Mouse (Mus musculus) MEL (cell line): ENCODE measurements around the gene Il17rc. TPM values are rescaled to one million over a fixed set of nuclear protein-coding genes. Genes with fewer than 3 reads are reported as not detected.
A peak's percentile ranks its signal among the peaks of the same experiment; 100 is the strongest.

Source experiments
- DNase-seq: peaks from one replicate; pipeline ENCODE4 v3.0.0; 2011; ENCODE audit warnings: low read depth, low spot score
- H3K27ac ChIP-seq: 2 replicates; pipeline ENCODE4 v1.5.1; 2012; ENCODE audit warnings: low read depth, mild to moderate bottlenecking, control low read depth, low read length, moderate library complexity; ENCODE audit not compliant: control insufficient read depth
- H3K27me3 ChIP-seq, 2 experiments: fragments of 150-350 bp in 1 of 2; sonication (generic) in 1 of 2; 2 replicates each; pipeline ENCODE4 v1.6.1; 2012; ENCODE audit warnings: low read length in 2 of 2, mild to moderate bottlenecking in 2 of 2, improper control_type of control experiment in 1 of 2, moderate library complexity in 1 of 2; ENCODE audit not compliant: insufficient read depth in 2 of 2, control insufficient read depth in 1 of 2
- H3K36me3 ChIP-seq, 2 experiments: 2 replicates each; pipeline ENCODE4 v1.6.1; 2012 to 2014; ENCODE audit warnings: low read length in 2 of 2, improper control_type of control experiment in 1 of 2, inconsistent platforms in 1 of 2, mild to moderate bottlenecking in 1 of 2; ENCODE audit not compliant: insufficient read depth in 2 of 2, control insufficient read depth in 1 of 2
- H3K4me1 ChIP-seq, 2 experiments: fragments of 150-350 bp in 1 of 2; sonication (generic) in 1 of 2; 2 replicates each; pipeline ENCODE4 v1.6.1; 2012; ENCODE audit warnings: low read length in 2 of 2, improper control_type of control experiment in 1 of 2, mild to moderate bottlenecking in 1 of 2; ENCODE audit not compliant: insufficient read depth in 2 of 2, control insufficient read depth in 1 of 2
- H3K4me3 ChIP-seq, 2 experiments: fragments of 150-350 bp in 1 of 2; sonication (generic) in 1 of 2; 2 replicates each; pipeline ENCODE4 v1.5.1; 2012; ENCODE audit warnings: low read depth in 2 of 2, low read length in 2 of 2, mild to moderate bottlenecking in 2 of 2, moderate library complexity in 2 of 2, control low read depth in 1 of 2, improper control_type of control experiment in 1 of 2; ENCODE audit not compliant: control insufficient read depth in 1 of 2, insufficient read depth in 1 of 2
- H3K79me2 ChIP-seq: 2 replicates; pipeline ENCODE4 v1.6.1; 2012; ENCODE audit warnings: mild to moderate bottlenecking, low read length, moderate library complexity; ENCODE audit not compliant: control insufficient read depth, poor library complexity, insufficient read depth
- H3K9ac ChIP-seq: 2 replicates; pipeline ENCODE4 v1.6.1; 2012; ENCODE audit warnings: low read depth, mild to moderate bottlenecking, control low read depth, low read length, moderate library complexity; ENCODE audit not compliant: control insufficient read depth, poor library complexity, severe bottlenecking
- H3K9me3 ChIP-seq: fragments of 150-350 bp; sonication (generic); replicated peaks from 2 replicates; pipeline ENCODE4 v1.6.1; 2012; ENCODE audit warnings: mild to moderate bottlenecking, low read length, improper control_type of control experiment, moderate library complexity; ENCODE audit not compliant: insufficient read depth
- BHLHE40 ChIP-seq: IDR thresholded peaks from 2 replicates; pipeline ENCODE4 v1.6.1; 2012; ENCODE audit warnings: low read depth, mild to moderate bottlenecking, inconsistent platforms, low read length, improper control_type of control experiment, borderline replicate concordance
- CHD2 ChIP-seq: IDR thresholded peaks from 2 replicates; pipeline ENCODE4 v1.6.1; 2011; ENCODE audit warnings: low read length, improper control_type of control experiment
- CTCF ChIP-seq, 3 experiments: IDR thresholded peaks in 2 of 3; conservative IDR thresholded peaks in 1 of 3; 2 replicates each; pipeline ENCODE4 v1.5.1; 2011 to 2012; ENCODE audit warnings: low read length in 3 of 3, low read depth in 2 of 3, mild to moderate bottlenecking in 2 of 3, improper control_type of control experiment in 1 of 3, inconsistent platforms in 1 of 3, mixed read lengths in 1 of 3, moderate library complexity in 1 of 3; ENCODE audit not compliant: control insufficient read depth in 1 of 3, insufficient read depth in 1 of 3, poor library complexity in 1 of 3, severe bottlenecking in 1 of 3
- ELF1 ChIP-seq: IDR thresholded peaks from 2 replicates; pipeline ENCODE4 v1.6.1; 2014; ENCODE audit warnings: low read depth, mild to moderate bottlenecking, inconsistent platforms, low read length, improper control_type of control experiment, moderate library complexity
- EP300 ChIP-seq, 2 experiments: IDR thresholded peaks; 2 replicates each; pipeline ENCODE4 v1.6.1; 2011; ENCODE audit warnings: improper control_type of control experiment in 2 of 2, low read length in 2 of 2, low read depth in 1 of 2, mild to moderate bottlenecking in 1 of 2
- ETS1 ChIP-seq: IDR thresholded peaks from 2 replicates; pipeline ENCODE4 v1.6.1; 2012; ENCODE audit warnings: low read depth, mild to moderate bottlenecking, inconsistent platforms, low read length, improper control_type of control experiment, moderate library complexity
- GABPA ChIP-seq: IDR thresholded peaks from 2 replicates; pipeline ENCODE4 v1.6.1; 2012; ENCODE audit warnings: low read depth, mild to moderate bottlenecking, inconsistent platforms, low read length, improper control_type of control experiment, moderate library complexity
- GATA1 ChIP-seq: IDR thresholded peaks from 2 replicates; pipeline ENCODE4 v1.6.1; 2011; ENCODE audit warnings: low read depth, low read length, improper control_type of control experiment
- HCFC1 ChIP-seq: IDR thresholded peaks from 2 replicates; pipeline ENCODE4 v1.6.1; 2012; ENCODE audit warnings: low read depth, mild to moderate bottlenecking, inconsistent platforms, low read length, improper control_type of control experiment, moderate library complexity
- JUND ChIP-seq: IDR thresholded peaks from 2 replicates; pipeline ENCODE4 v1.6.1; 2011; ENCODE audit warnings: low read depth, mild to moderate bottlenecking, improper control_type of control experiment, low read length
- KAT2A ChIP-seq: conservative IDR thresholded peaks from 2 replicates; pipeline ENCODE4 v1.6.1; 2012; ENCODE audit warnings: low read depth, low read length, improper control_type of control experiment, inconsistent platforms
- MXI1 ChIP-seq: IDR thresholded peaks from 2 replicates; pipeline ENCODE4 v1.6.1; 2011; ENCODE audit warnings: mild to moderate bottlenecking, low read depth, low read length, improper control_type of control experiment
- MYB ChIP-seq: IDR thresholded peaks from 2 replicates; pipeline ENCODE4 v1.6.1; 2011; ENCODE audit warnings: mild to moderate bottlenecking, low read depth, low read length, improper control_type of control experiment
- NELFE ChIP-seq: IDR thresholded peaks from 2 replicates; pipeline ENCODE4 v1.6.1; 2011; ENCODE audit warnings: low read depth, low read length, improper control_type of control experiment
- NRF1 ChIP-seq: IDR thresholded peaks from 2 replicates; pipeline ENCODE4 v1.6.1; 2014; ENCODE audit warnings: low read depth, mild to moderate bottlenecking, inconsistent platforms, low read length, improper control_type of control experiment, moderate library complexity; ENCODE audit not compliant: poor library complexity, insufficient read depth, severe bottlenecking
- POLR2A ChIP-seq, 2 experiments: IDR thresholded peaks; 2 replicates each; pipeline ENCODE4 v1.6.1; 2011 to 2012; ENCODE audit warnings: low read length in 2 of 2, mild to moderate bottlenecking in 2 of 2, control low read depth in 1 of 2, improper control_type of control experiment in 1 of 2, low read depth in 1 of 2, moderate library complexity in 1 of 2; ENCODE audit not compliant: control insufficient read depth in 1 of 2, insufficient read depth in 1 of 2, poor library complexity in 1 of 2
- POLR2AphosphoS2 ChIP-seq: IDR thresholded peaks from 2 replicates; pipeline ENCODE4 v1.6.1; 2011; ENCODE audit warnings: low read length, improper control_type of control experiment
- POLR2AphosphoS5 ChIP-seq: IDR thresholded peaks from 2 replicates; pipeline ENCODE4 v1.6.1; 2012; ENCODE audit warnings: low read depth, borderline replicate concordance, mild to moderate bottlenecking, inconsistent platforms, low read length, moderate library complexity, mixed read lengths
- RAD21 ChIP-seq: IDR thresholded peaks from 2 replicates; pipeline ENCODE4 v1.6.1; 2011; ENCODE audit warnings: mild to moderate bottlenecking, low read depth, low read length, improper control_type of control experiment
- RCOR1 ChIP-seq: IDR thresholded peaks from 2 replicates; pipeline ENCODE4 v1.6.1; 2012; ENCODE audit warnings: low read depth, mild to moderate bottlenecking, inconsistent platforms, low read length, improper control_type of control experiment
- SIN3A ChIP-seq: IDR thresholded peaks from 2 replicates; pipeline ENCODE4 v1.6.1; 2012; ENCODE audit warnings: low read length, improper control_type of control experiment, inconsistent platforms
- SMC3 ChIP-seq: IDR thresholded peaks from 2 replicates; pipeline ENCODE4 v1.6.1; 2011; ENCODE audit warnings: low read depth, low read length, improper control_type of control experiment
- TAL1 ChIP-seq: IDR thresholded peaks from 2 replicates; pipeline ENCODE4 v1.6.1; 2012; ENCODE audit warnings: mild to moderate bottlenecking, inconsistent platforms, low read length, moderate library complexity, mixed read lengths
- TBP ChIP-seq: IDR thresholded peaks from 2 replicates; pipeline ENCODE4 v1.8.0; 2011; ENCODE audit warnings: low read depth, low read length, improper control_type of control experiment
- TCF12 ChIP-seq: IDR thresholded peaks from 2 replicates; pipeline ENCODE4 v1.6.1; 2014; ENCODE audit warnings: low read depth, mild to moderate bottlenecking, inconsistent platforms, low read length, improper control_type of control experiment, moderate library complexity
- UBTF ChIP-seq: IDR thresholded peaks from 2 replicates; pipeline ENCODE4 v1.6.1; 2012; ENCODE audit warnings: low read depth, mild to moderate bottlenecking, inconsistent platforms, low read length, improper control_type of control experiment, moderate library complexity, borderline replicate concordance; ENCODE audit not compliant: insufficient read depth
- USF1 ChIP-seq: IDR thresholded peaks from 2 replicates; pipeline ENCODE4 v1.6.1; 2014; ENCODE audit warnings: low read depth, mild to moderate bottlenecking, inconsistent platforms, low read length, improper control_type of control experiment, moderate library complexity
- ZC3H11A ChIP-seq: IDR thresholded peaks from 2 replicates; pipeline ENCODE4 v1.6.1; 2012; ENCODE audit warnings: low read depth, mild to moderate bottlenecking, inconsistent platforms, low read length, improper control_type of control experiment
- ZKSCAN1 ChIP-seq: IDR thresholded peaks from 2 replicates; pipeline ENCODE4 v1.6.1; 2012; ENCODE audit warnings: low read depth, mild to moderate bottlenecking, inconsistent platforms, low read length, improper control_type of control experiment, moderate library complexity
- polyA plus RNA-seq, 2 experiments: library from polyadenylated mRNA; stranded (reverse) in 1 of 2; unstranded in 1 of 2; fragments of >175 nt in 1 of 2; fragments of >200 nt in 1 of 2; gene quantifications; 2 replicates each; pipeline versions ENCODE4 v1.2.1 to v1.2.4; 2012; ENCODE audit warnings: low replicate concordance in 2 of 2, low read depth in 1 of 2; ENCODE audit not compliant: insufficient read length in 2 of 2, insufficient read depth in 1 of 2, missing spikeins in 1 of 2
- total RNA-seq: library from RNA; depleted of rRNA; stranded (reverse); fragments of 300-350 nt; gene quantifications from 2 replicates; pipeline ENCODE4 v1.2.3, GENCODE M21; 2012

Il17rc gene
- total and polyA plus RNA-seq, 3 experiments = 1.2 to 1.8 TPM; not detected in 1

- 0 out of 2 replicates have a peak, but pooled peaks cover 2% of the 10 kb centered on the region for H3K79me2 ChIP-seq
- peak overlapping the region; percentile 78 for H3K9ac ChIP-seq
- peaks cover 6 to 18% of the 10 kb centered on the region in 2 experiments for H3K4me1 ChIP-seq
- peaks cover 0 to 16% of the 10 kb centered on the region in 2 experiments; a peak in 2 of 4 replicates for H3K36me3 ChIP-seq
- no peaks in the 10 kb centered on the region for H3K9me3 ChIP-seq
- peaks cover 2% of the 10 kb centered on the region in 2 experiments; a peak in 1 of 4 replicates for H3K27me3 ChIP-seq
- H3K27ac ChIP-seq = peak overlapping the region; percentile 62
- TF ChIP-seq TAL1 = no peak
- TF ChIP-seq GATA1 = no peak
- peak in 1 of 2 experiments; percentile 48; a peak in 2 of 4 replicates for TF ChIP-seq POLR2A (IDR thresholded peaks at IDR 0.05; ENCODE audit: control insufficient read depth in 1 of 2, insufficient read depth in 1 of 2, low read depth in 1 of 2, low read length in 2 of 2, poor library complexity in 1 of 2)
- TF ChIP-seq NRF1 = no peak
- no peak for TF ChIP-seq CTCF (IDR thresholded peaks at IDR 0.05 in 2 of 3, conservative IDR thresholded peaks at IDR 0.05 in 1 of 3; ENCODE audit: control insufficient read depth in 1 of 3, insufficient read depth in 1 of 3, low read depth in 2 of 3, low read length in 3 of 3, poor library complexity in 1 of 3, severe bottlenecking in 1 of 3)
- no peak for TF ChIP-seq NELFE
- peak; percentile 5; the same call in 1 of the 2 replicates for TF ChIP-seq MXI1
- TF ChIP-seq GABPA = no peak
- no peak for TF ChIP-seq JUND
- TF ChIP-seq ZC3H11A = no peak
- TF ChIP-seq, all 39 proteins: peak for 2
- peak; percentile 75 for DNase-seq
- H3K4me3 ChIP-seq = peak overlapping the region; percentile 73
Observed at GRCm38 (mm10) chr6:113482477-113483099, 11.4 kb downstream of the Il17rc start.

GRCm38 (mm10) chr6:113483100-113483615, 11.9 kb downstream of the Il17rc start, which contains the start of gene Creld1:
Gene Creld1, plus strand, starts transcription at chr6:113483297.
- Histone ChIP-seq H3K9ac (peak within 1 kb of the TSS; percentile 83), H3K36me3 (peaks cover 0 to 17% of the 10 kb centered on the region in 2 experiments; a peak in 2 of 4 replicates), H3K79me2 (0 out of 2 replicates have a peak, but pooled peaks cover 2% of the 10 kb centered on the region), H3K4me3 (peak within 1 kb of the TSS; percentile 73 to 84), H3K27ac (peak within 1 kb of the TSS; percentile 69), H3K4me1 (peaks cover 6 to 21% of the 10 kb centered on the region in 2 experiments), H3K27me3 (peaks cover 2% of the 10 kb centered on the region in 2 experiments; a peak in 1 of 4 replicates), H3K9me3 (no peaks in the 10 kb centered on the region)
- DNase-seq = peak; percentile 99
- no peak for TF ChIP-seq CHD2
- TF ChIP-seq BHLHE40 = no peak
- TF ChIP-seq GATA1 = no peak
- TF ChIP-seq USF1 = peak; percentile 59
- peak; percentile 8; the same call in 1 of the 2 replicates for TF ChIP-seq ETS1
- peak; percentile 25; the same call in 1 of the 2 replicates for TF ChIP-seq NRF1
- no peak for TF ChIP-seq JUND
- TF ChIP-seq EP300 (IDR thresholded peaks at IDR 0.05; ENCODE audit: low read depth in 1 of 2, low read length in 2 of 2) = no peak
- TF ChIP-seq ZKSCAN1 = peak; percentile 12; the same call in 1 of the 2 replicates
- no peak for TF ChIP-seq MYB
- TF ChIP-seq MXI1 = no peak
- no peak; the same call in 1 of the 2 replicates for TF ChIP-seq TCF12
- peak; percentile 96 for TF ChIP-seq TBP
- TF ChIP-seq SMC3 = no peak
- TF ChIP-seq ELF1 = peak; percentile 45; the same call in 1 of the 2 replicates
- TF ChIP-seq POLR2AphosphoS5 = no peak
- TF ChIP-seq KAT2A = no peak
- TF ChIP-seq UBTF = no peak
- TF ChIP-seq HCFC1 = peak; percentile 50; the same call in 1 of the 2 replicates
- TF ChIP-seq SIN3A = peak; percentile 49
- no peak for TF ChIP-seq RAD21
- TF ChIP-seq RCOR1 = no peak
- no peak for TF ChIP-seq ZC3H11A
- peak; percentile 72; the same call in 1 of the 2 replicates for TF ChIP-seq POLR2AphosphoS2
